Mouse (Mus musculus) intestine, postnatal 0 days (tissue): Measurements from ENCODE around the gene Hyal3. TPM values are rescaled to one million over a fixed set of nuclear protein-coding genes. Genes with fewer than 3 reads are reported as not detected.

Source experiments
- ATAC-seq: fragments of 200-750 bp; cut with Nextera tagmentation; 2 replicates; pipeline ENCODE4 v1.8.0; 2017; ENCODE audit warnings: mild to moderate bottlenecking, moderate TSS enrichment, moderate library complexity
- H3K27ac ChIP-seq: fragments of 300-500 bp; sonication (generic); 2 replicates; pipeline ENCODE4 v1.5.1; 2014; ENCODE audit warnings: mild to moderate bottlenecking, low read depth, low read length, moderate library complexity
- H3K27me3 ChIP-seq: fragments of 300-500 bp; sonication (generic); replicated peaks from 2 replicates; pipeline ENCODE4 v1.6.1; 2014; ENCODE audit warnings: low read length, mixed read lengths; ENCODE audit not compliant: control insufficient read depth, insufficient read depth
- H3K36me3 ChIP-seq: fragments of 300-500 bp; sonication (generic); 2 replicates; pipeline ENCODE4 v1.6.1; 2014; ENCODE audit warnings: mild to moderate bottlenecking, moderate library complexity; ENCODE audit not compliant: control insufficient read depth, insufficient read depth
- H3K4me1 ChIP-seq: fragments of 300-500 bp; sonication (generic); replicated peaks from 2 replicates; pipeline ENCODE4 v1.6.1; 2014; ENCODE audit warnings: antibody characterized with exemption, low read length, mixed read lengths; ENCODE audit not compliant: control insufficient read depth, insufficient read depth
- H3K4me2 ChIP-seq: fragments of 300-500 bp; sonication (generic); replicated peaks from 2 replicates; pipeline ENCODE4 v1.6.1; 2014; ENCODE audit warnings: low read depth, mild to moderate bottlenecking, moderate library complexity
- H3K4me3 ChIP-seq: fragments of 300-500 bp; sonication (generic); 2 replicates; pipeline ENCODE4 v1.5.1; 2014; ENCODE audit warnings: low read depth, low read length
- H3K9ac ChIP-seq: fragments of 300-500 bp; sonication (generic); 2 replicates; pipeline ENCODE4 v1.6.1; 2014; ENCODE audit warnings: mild to moderate bottlenecking, low read depth, low read length
- H3K9me3 ChIP-seq: fragments of 300-500 bp; sonication (generic); 2 replicates; pipeline ENCODE4 v1.6.1; 2016; ENCODE audit warnings: mixed run types; ENCODE audit not compliant: control insufficient read depth
- CTCF ChIP-seq: sonication (generic); IDR thresholded peaks from 2 replicates; pipeline ENCODE4 v1.5.1; 2016; ENCODE audit warnings: low read depth, mild to moderate bottlenecking, control low read depth, antibody characterized with exemption, moderate library complexity
- WGBS: fragments of 180-500 bp; shearing (Covaris S2); extraction: QIAGEN DNeasy Blood & Tissue Kit; methylation state at CpG from one replicate; pipeline ENCODE4 v1.1.7; 2014; 5-methylcytosine and 5-hydroxymethylcytosine counted together
- polyA plus RNA-seq: library from polyadenylated mRNA; unstranded; fragments of >200 nt; fragmentation: Nextera tagmentation; extraction: Ambion mirVana; gene quantifications from 2 replicates; pipeline ENCODE4 v1.2.1, GENCODE M21; 2015

Gene Hyal3
- polyA plus RNA-seq, 1 experiment from 2014 or later: 0.50 TPM

- ATAC-seq: no peak
- WGBS: 21% methylated on average over 8 of the region's 8 CpGs
- H3K4me1 ChIP-seq: peaks cover 17% of the 10 kb centered on the region
- H3K4me3 ChIP-seq: peak overlapping the region; percentile 41
- H3K9me3 ChIP-seq: no peaks in the 10 kb centered on the region
- peak overlapping the region; percentile 50 for H3K9ac ChIP-seq
- peak overlapping the region; percentile 86 for H3K4me2 ChIP-seq
- H3K27ac ChIP-seq: peak overlapping the region; percentile 66; the same call in 1 of the 2 replicates
- H3K36me3 ChIP-seq: no peaks in the 10 kb centered on the region; the same call in 1 of the 2 replicates
- no peaks in the 10 kb centered on the region for H3K27me3 ChIP-seq
- no peak for TF ChIP-seq CTCF
These were observed 28.7 kb upstream of the Hyal3 start for GRCm38 (mm10) chr9:107551890-107552355.

GRCm38 (mm10) chr9:107552690-107553393 is 27.8 kb upstream of the Hyal3 start:
- Histone ChIP-seq H3K27me3 (no peaks in the 10 kb centered on the region), H3K9ac (no peak overlapping the region), H3K4me1 (peaks cover 17% of the 10 kb centered on the region), H3K9me3 (no peaks in the 10 kb centered on the region), H3K4me2 (peak overlapping the region; percentile 77), H3K27ac (no peak overlapping the region), H3K36me3 (peaks cover 9% of the 10 kb centered on the region), H3K4me3 (no peak overlapping the region)
- WGBS: 72% methylated on average over 5 of the region's 5 CpGs
- ATAC-seq: no peak
- no peak for TF ChIP-seq CTCF

- peak; percentile 29 for ATAC-seq
- 5% methylated on average over 37 of the region's 37 CpGs for WGBS
- TF ChIP-seq CTCF: no peak
These were observed 26.9 kb upstream of the Hyal3 start for GRCm38 (mm10) chr9:107553541-107554318.

GRCm38 (mm10) chr9:107554319-107554825 is 26.2 kb upstream of the Hyal3 start:
- no peaks in the 10 kb centered on the region for H3K27me3 ChIP-seq
- H3K9me3 ChIP-seq: no peaks in the 10 kb centered on the region
- H3K4me1 ChIP-seq: peaks cover 17% of the 10 kb centered on the region
- under 1% methylated on average over 53 of the region's 53 CpGs for WGBS
- H3K27ac ChIP-seq: peak overlapping the region; percentile 96
- peak; percentile 43 for TF ChIP-seq CTCF
- peak overlapping the region; percentile 76 for H3K4me3 ChIP-seq
- peak overlapping the region; percentile 77 for H3K4me2 ChIP-seq
- peak; percentile 91 for ATAC-seq
- peaks cover 24% of the 10 kb centered on the region for H3K36me3 ChIP-seq
- peak overlapping the region; percentile 73 for H3K9ac ChIP-seq

More at GRCm38 (mm10) chr9:107553541-107554318, 26.9 kb upstream of the Hyal3 start:
- Histone ChIP-seq H3K27ac (peak overlapping the region; percentile 96), H3K4me2 (peak overlapping the region; percentile 77), H3K27me3 (no peaks in the 10 kb centered on the region), H3K4me3 (peak overlapping the region; percentile 76), H3K9ac (peak overlapping the region; percentile 28), H3K36me3 (peaks cover 18% of the 10 kb centered on the region), H3K9me3 (no peaks in the 10 kb centered on the region), H3K4me1 (peaks cover 17% of the 10 kb centered on the region)

- H3K4me2 ChIP-seq: peak overlapping the region; percentile 77
- no peaks in the 10 kb centered on the region for H3K27me3 ChIP-seq
- H3K36me3 ChIP-seq: peaks cover 31% of the 10 kb centered on the region
- peak overlapping the region; percentile 76 for H3K4me3 ChIP-seq
- no peaks in the 10 kb centered on the region for H3K9me3 ChIP-seq
- peak; percentile 3; the same call in 1 of the 2 replicates for ATAC-seq
- under 1% methylated on average over 23 of the region's 23 CpGs for whole genome bisulfite sequencing
- peaks cover 17% of the 10 kb centered on the region for H3K4me1 ChIP-seq
- H3K9ac ChIP-seq: peak overlapping the region; percentile 73
- TF ChIP-seq CTCF: no peak
- H3K27ac ChIP-seq: peak overlapping the region; percentile 96
These were observed 25.6 kb upstream of the Hyal3 start for GRCm38 (mm10) chr9:107555031-107555457.

- WGBS: 19% methylated on average over 2 of the region's 2 CpGs
- H3K4me2 ChIP-seq: peak overlapping the region; percentile 77
- peaks cover 17% of the 10 kb centered on the region for H3K4me1 ChIP-seq
- peak overlapping the region; percentile 73 for H3K9ac ChIP-seq
- peak overlapping the region; percentile 96 for H3K27ac ChIP-seq
- no peaks in the 10 kb centered on the region for H3K9me3 ChIP-seq
- no peaks in the 10 kb centered on the region for H3K27me3 ChIP-seq
- no peak for TF ChIP-seq CTCF
- H3K36me3 ChIP-seq: peaks cover 36% of the 10 kb centered on the region
- H3K4me3 ChIP-seq: peak overlapping the region; percentile 76
- ATAC-seq: no peak
These were observed 24.9 kb upstream of the Hyal3 start for GRCm38 (mm10) chr9:107555701-107556100.
